Mouse (Mus musculus) small intestine, adult 2 months (tissue): ENCODE measurements around the gene Grk2.

Source experiments
- CTCF ChIP-seq: fragments of 200-500 bp; IDR thresholded peaks from 2 replicates; pipeline ENCODE4 v1.5.1; 2012; ENCODE audit warnings: low read depth, mild to moderate bottlenecking, control low read depth, inconsistent platforms, low read length, moderate library complexity, mixed read lengths; ENCODE audit not compliant: insufficient replicate concordance, insufficient read length; ENCODE audit errors: extremely low read depth
- POLR2A ChIP-seq: fragments of 200-500 bp; IDR thresholded peaks from 2 replicates; pipeline ENCODE4 v1.6.1; 2012; ENCODE audit warnings: low read depth, mild to moderate bottlenecking, control low read depth, inconsistent platforms, low read length, moderate library complexity

GRCm38 (mm10) chr19:4317181-4317580 is 11.2 kb upstream of the Grk2 start:
- no peak for TF ChIP-seq CTCF
- TF ChIP-seq POLR2A = no peak
